Mouse (Mus musculus) liver, embryonic 11.5 days (tissue): ENCODE measurements around the gene Myo6. TPM values are rescaled to one million over a fixed set of nuclear protein-coding genes. Genes with fewer than 3 reads are reported as not detected.

Experiments
- ATAC-seq: fragments of 200-750 bp; cut with Nextera tagmentation; replicated peaks from 2 replicates; pipeline ENCODE4 v1.8.0; 2017; ENCODE audit warnings: moderate number of reproducible peaks, mild to moderate bottlenecking, moderate TSS enrichment, moderate library complexity; ENCODE audit not compliant: low FRiP score
- DNase-seq: peaks from one replicate; pipeline ENCODE4 v3.0.0-alpha.2; 2017; ENCODE audit warnings: low spot score
- H3K27ac ChIP-seq: fragments of 300-500 bp; sonication (generic); 2 replicates; pipeline ENCODE4 v1.5.1; 2014; ENCODE audit warnings: mild to moderate bottlenecking, low read depth, low read length, control low read depth
- H3K27me3 ChIP-seq: fragments of 300-500 bp; sonication (generic); replicated peaks from 2 replicates; pipeline ENCODE4 v1.6.1; 2014; ENCODE audit warnings: low read length, mixed read lengths; ENCODE audit not compliant: control insufficient read depth, insufficient read depth
- H3K36me3 ChIP-seq: fragments of 300-500 bp; sonication (generic); 2 replicates; pipeline ENCODE4 v1.6.1; 2014; ENCODE audit warnings: mild to moderate bottlenecking, low read length, moderate library complexity, mixed read lengths; ENCODE audit not compliant: control insufficient read depth, insufficient read depth
- H3K4me1 ChIP-seq: fragments of 300-500 bp; sonication (generic); replicated peaks from 2 replicates; pipeline ENCODE4 v1.6.1; 2014; ENCODE audit warnings: low read length, mixed read lengths; ENCODE audit not compliant: control insufficient read depth, insufficient read depth
- H3K4me2 ChIP-seq: fragments of 300-500 bp; sonication (generic); 2 replicates; pipeline ENCODE4 v1.6.1; 2014; ENCODE audit warnings: mild to moderate bottlenecking, control low read depth, moderate library complexity
- H3K4me3 ChIP-seq: fragments of 300-500 bp; sonication (generic); 2 replicates; pipeline ENCODE4 v1.5.1; 2014; ENCODE audit warnings: low read depth, low read length, control low read depth
- H3K9ac ChIP-seq: fragments of 300-500 bp; sonication (generic); 2 replicates; pipeline ENCODE4 v1.6.1; 2014; ENCODE audit warnings: low read depth, low read length, control low read depth
- H3K9me3 ChIP-seq: fragments of 300-500 bp; sonication (generic); 2 replicates; pipeline ENCODE4 v1.6.1; 2016; ENCODE audit warnings: low read length, inconsistent platforms, mixed read lengths; ENCODE audit not compliant: control insufficient read depth
- WGBS: fragments of 180-500 bp; shearing (Covaris S2); extraction: QIAGEN DNeasy Blood & Tissue Kit; methylation state at CpG from one replicate; pipeline ENCODE4 v1.1.7; 2014; 5-methylcytosine and 5-hydroxymethylcytosine counted together
- polyA plus RNA-seq: library from polyadenylated mRNA; unstranded; fragments of >200 nt; fragmentation: Nextera tagmentation; extraction: Ambion mirVana; gene quantifications from 2 replicates; pipeline ENCODE4 v1.2.1, GENCODE M21; 2014

Myo6 gene
- polyA plus RNA-seq, 1 experiment from 2014 or later: 8.2 TPM

- Histone ChIP-seq H3K4me1 (no peaks in the 10 kb centered on the region), H3K9ac (no peak overlapping the region), H3K27me3 (no peaks in the 10 kb centered on the region), H3K4me3 (no peak overlapping the region), H3K4me2 (no peak overlapping the region), H3K9me3 (no peaks in the 10 kb centered on the region), H3K36me3 (no peaks in the 10 kb centered on the region), H3K27ac (no peak overlapping the region)
- no peak for ATAC-seq
- WGBS: 55% methylated on average over 5 of the region's 5 CpGs
- no peak for DNase-seq
These were observed 23.6 kb downstream of the Myo6 start for GRCm38 (mm10) chr9:80188324-80188893.

- Histone ChIP-seq H3K9ac (no peak overlapping the region), H3K36me3 (no peaks in the 10 kb centered on the region), H3K27me3 (no peaks in the 10 kb centered on the region), H3K4me2 (no peak overlapping the region), H3K4me3 (no peak overlapping the region), H3K4me1 (no peaks in the 10 kb centered on the region), H3K9me3 (no peaks in the 10 kb centered on the region), H3K27ac (no peak overlapping the region)
- ATAC-seq (no peak), DNase-seq (no peak)
- 88% methylated on average over 6 of the region's 6 CpGs for WGBS
These were observed 26.4 kb downstream of the Myo6 start for GRCm38 (mm10) chr9:80191240-80191639.

GRCm38 (mm10) chr9:80192324-80192723 is 27.5 kb downstream of the Myo6 start:
- H3K4me3 ChIP-seq: no peak overlapping the region
- ATAC-seq: no peak
- H3K4me1 ChIP-seq: no peaks in the 10 kb centered on the region
- 83% methylated on average over 10 of the region's 10 CpGs for WGBS
- no peak overlapping the region for H3K4me2 ChIP-seq
- H3K36me3 ChIP-seq: no peaks in the 10 kb centered on the region
- DNase-seq: no peak
- H3K27me3 ChIP-seq: no peaks in the 10 kb centered on the region
- H3K9me3 ChIP-seq: no peaks in the 10 kb centered on the region
- H3K27ac ChIP-seq: no peak overlapping the region
- no peak overlapping the region for H3K9ac ChIP-seq

GRCm38 (mm10) chr9:80194446-80194845 is 29.6 kb downstream of the Myo6 start:
- Histone ChIP-seq H3K4me3 (no peak overlapping the region), H3K27ac (no peak overlapping the region), H3K9me3 (no peaks in the 10 kb centered on the region), H3K9ac (no peak overlapping the region), H3K4me2 (no peak overlapping the region), H3K27me3 (no peaks in the 10 kb centered on the region), H3K36me3 (no peaks in the 10 kb centered on the region), H3K4me1 (no peaks in the 10 kb centered on the region)
- 69% methylated on average over 6 of the region's 6 CpGs for WGBS
- ATAC-seq (no peak), DNase-seq (no peak)

- Histone ChIP-seq H3K27me3 (no peaks in the 10 kb centered on the region), H3K4me3 (no peak overlapping the region), H3K4me1 (no peaks in the 10 kb centered on the region), H3K9me3 (no peaks in the 10 kb centered on the region), H3K4me2 (no peak overlapping the region), H3K36me3 (no peaks in the 10 kb centered on the region), H3K9ac (no peak overlapping the region), H3K27ac (no peak overlapping the region)
- ATAC-seq: no peak
- WGBS: 75% methylated on average over 3 of the region's 3 CpGs
- no peak for DNase-seq
These were observed 31.3 kb downstream of the Myo6 start for GRCm38 (mm10) chr9:80196161-80196560.

- DNase-seq (no peak), ATAC-seq (no peak)
- Histone ChIP-seq H3K4me2 (no peak overlapping the region), H3K4me3 (no peak overlapping the region), H3K4me1 (no peaks in the 10 kb centered on the region), H3K36me3 (no peaks in the 10 kb centered on the region), H3K9me3 (no peaks in the 10 kb centered on the region), H3K9ac (no peak overlapping the region), H3K27ac (no peak overlapping the region), H3K27me3 (no peaks in the 10 kb centered on the region)
- 86% methylated on average over 6 of the region's 6 CpGs for WGBS
These were observed 32.4 kb downstream of the Myo6 start for GRCm38 (mm10) chr9:80197233-80197632.

GRCm38 (mm10) chr9:80200855-80201254 is 36.0 kb downstream of the Myo6 start:
- Histone ChIP-seq H3K9me3 (no peaks in the 10 kb centered on the region), H3K4me1 (no peaks in the 10 kb centered on the region), H3K27ac (no peak overlapping the region), H3K27me3 (no peaks in the 10 kb centered on the region), H3K4me3 (no peak overlapping the region), H3K4me2 (no peak overlapping the region), H3K9ac (no peak overlapping the region), H3K36me3 (no peaks in the 10 kb centered on the region)
- WGBS: 80% methylated on average over 6 of the region's 6 CpGs
- ATAC-seq (no peak), DNase-seq (no peak)

- no peak overlapping the region for H3K9ac ChIP-seq
- ATAC-seq (no peak), DNase-seq (no peak)
- H3K4me2 ChIP-seq: no peak overlapping the region
- no peak overlapping the region for H3K27ac ChIP-seq
- no peaks in the 10 kb centered on the region for H3K4me1 ChIP-seq
- WGBS: 87% methylated on average over 14 of the region's 14 CpGs
- no peaks in the 10 kb centered on the region for H3K27me3 ChIP-seq
- H3K9me3 ChIP-seq: no peaks in the 10 kb centered on the region
- H3K36me3 ChIP-seq: no peaks in the 10 kb centered on the region
- no peak overlapping the region for H3K4me3 ChIP-seq
These were observed 37.7 kb downstream of the Myo6 start for GRCm38 (mm10) chr9:80202374-80203060.

GRCm38 (mm10) chr9:80208681-80209080 is 43.9 kb downstream of the Myo6 start:
- DNase-seq (no peak), ATAC-seq (no peak)
- Histone ChIP-seq H3K36me3 (no peaks in the 10 kb centered on the region), H3K4me3 (no peak overlapping the region), H3K9ac (no peak overlapping the region), H3K27ac (no peak overlapping the region), H3K27me3 (no peaks in the 10 kb centered on the region), H3K4me1 (no peaks in the 10 kb centered on the region), H3K4me2 (no peak overlapping the region), H3K9me3 (no peaks in the 10 kb centered on the region)
- 67% methylated on average over 2 of the region's 2 CpGs for WGBS
